Mouse (Mus musculus): ENCODE data around the gene Anxa6. TPM values are rescaled to one million over a fixed set of nuclear protein-coding genes. Genes with fewer than 3 reads are reported as not detected.

Anxa6 gene
- polyA plus RNA-seq, 1 experiment from 2014 or later, result 415 TPM

- H3K9ac ChIP-seq (ENCODE audit: low read length), result no peak overlapping the region
- H3K27me3 ChIP-seq (ENCODE audit: control insufficient read depth, insufficient read depth, low read depth, low read length), result no peaks in the 10 kb centered on the region
- peaks cover 69% of the 10 kb centered on the region for H3K36me3 ChIP-seq (ENCODE audit: control insufficient read depth, insufficient read depth, low read length)
- no peak for ATAC-seq (ENCODE audit: low read depth)
- no peaks in the 10 kb centered on the region for H3K4me1 ChIP-seq (replicated peaks; ENCODE audit: control insufficient read depth, insufficient read depth, low read length)
- no peak overlapping the region for H3K4me2 ChIP-seq (ENCODE audit: low read depth, low read length)
- no peaks in the 10 kb centered on the region for H3K9me3 ChIP-seq (ENCODE audit: control insufficient read depth, low read length)
- no peak overlapping the region for H3K4me3 ChIP-seq (ENCODE audit: low read length)
- H3K27ac ChIP-seq (ENCODE audit: low read length), result no peak overlapping the region
Observed at GRCm38 (mm10) chr11:54989920-54990319, 43.3 kb downstream of the Anxa6 start.

GRCm38 (mm10) chr11:54988754-54989349, 44.4 kb downstream of the Anxa6 start:
- 67% methylated on average over 8 of the region's 8 CpGs for WGBS

GRCm38 (mm10) chr11:54987974-54988373, 45.3 kb downstream of the Anxa6 start:
- peaks cover 64% of the 10 kb centered on the region for H3K36me3 ChIP-seq (ENCODE audit: control insufficient read depth, insufficient read depth, low read length)
- no peak for ATAC-seq (ENCODE audit: low read depth)
- no peak overlapping the region for H3K9ac ChIP-seq (ENCODE audit: low read length)
- H3K4me2 ChIP-seq (ENCODE audit: low read depth, low read length), result no peak overlapping the region
- H3K27me3 ChIP-seq (ENCODE audit: control insufficient read depth, insufficient read depth, low read depth, low read length), result no peaks in the 10 kb centered on the region
- WGBS, result 79% methylated on average over 1 of the region's 1 CpGs
- no peak overlapping the region for H3K4me3 ChIP-seq (ENCODE audit: low read length)
- no peaks in the 10 kb centered on the region for H3K9me3 ChIP-seq (ENCODE audit: control insufficient read depth, low read length)
- H3K4me1 ChIP-seq (replicated peaks; ENCODE audit: control insufficient read depth, insufficient read depth, low read length), result no peaks in the 10 kb centered on the region
- no peak overlapping the region for H3K27ac ChIP-seq (ENCODE audit: low read length)

More at GRCm38 (mm10) chr11:54988754-54989349, 44.4 kb downstream of the Anxa6 start:
- H3K27ac ChIP-seq (ENCODE audit: low read length), result no peak overlapping the region
- no peaks in the 10 kb centered on the region for H3K9me3 ChIP-seq (ENCODE audit: control insufficient read depth, low read length)
- H3K4me2 ChIP-seq (ENCODE audit: low read depth, low read length), result no peak overlapping the region
- H3K4me3 ChIP-seq (ENCODE audit: low read length), result no peak overlapping the region
- no peaks in the 10 kb centered on the region for H3K4me1 ChIP-seq (replicated peaks; ENCODE audit: control insufficient read depth, insufficient read depth, low read length)
- no peaks in the 10 kb centered on the region for H3K27me3 ChIP-seq (ENCODE audit: control insufficient read depth, insufficient read depth, low read depth, low read length)
- no peak overlapping the region for H3K9ac ChIP-seq (ENCODE audit: low read length)
- peaks cover 65% of the 10 kb centered on the region for H3K36me3 ChIP-seq (ENCODE audit: control insufficient read depth, insufficient read depth, low read length)
- no peak for ATAC-seq (ENCODE audit: low read depth)

GRCm38 (mm10) chr11:54985086-54985485, 48.2 kb downstream of the Anxa6 start:
- ATAC-seq (ENCODE audit: low read depth), result 0 out of 2 replicates have a peak, but pooled peaks have one; percentile 26
- no peak overlapping the region for H3K4me3 ChIP-seq (ENCODE audit: low read length)
- H3K9ac ChIP-seq (ENCODE audit: low read length), result no peak overlapping the region
- WGBS, result 75% methylated on average over 3 of the region's 3 CpGs
- peaks cover 67% of the 10 kb centered on the region for H3K36me3 ChIP-seq (ENCODE audit: control insufficient read depth, insufficient read depth, low read length)
- H3K4me1 ChIP-seq (replicated peaks; ENCODE audit: control insufficient read depth, insufficient read depth, low read length), result no peaks in the 10 kb centered on the region
- H3K9me3 ChIP-seq (ENCODE audit: control insufficient read depth, low read length), result no peaks in the 10 kb centered on the region
- no peak overlapping the region for H3K4me2 ChIP-seq (ENCODE audit: low read depth, low read length)
- H3K27me3 ChIP-seq (ENCODE audit: control insufficient read depth, insufficient read depth, low read depth, low read length), result no peaks in the 10 kb centered on the region
- no peak overlapping the region for H3K27ac ChIP-seq (ENCODE audit: low read length)

GRCm38 (mm10) chr11:54984581-54984980, 48.7 kb downstream of the Anxa6 start:
- Histone ChIP-seq H3K27me3 (ENCODE audit: control insufficient read depth, insufficient read depth, low read depth, low read length) (no peaks in the 10 kb centered on the region), H3K4me2 (ENCODE audit: low read depth, low read length) (no peak overlapping the region), H3K4me1 (replicated peaks; ENCODE audit: control insufficient read depth, insufficient read depth, low read length) (no peaks in the 10 kb centered on the region), H3K27ac (ENCODE audit: low read length) (no peak overlapping the region), H3K36me3 (ENCODE audit: control insufficient read depth, insufficient read depth, low read length) (peaks cover 66% of the 10 kb centered on the region), H3K4me3 (ENCODE audit: low read length) (no peak overlapping the region), H3K9me3 (ENCODE audit: control insufficient read depth, low read length) (no peaks in the 10 kb centered on the region), H3K9ac (ENCODE audit: low read length) (no peak overlapping the region)
- ATAC-seq (ENCODE audit: low read depth), result 0 out of 2 replicates have a peak, but pooled peaks have one; percentile 9
- 52% methylated on average over 4 of the region's 4 CpGs for whole genome bisulfite sequencing

GRCm38 (mm10) chr11:54984085-54984484, 49.2 kb downstream of the Anxa6 start:
- H3K4me3 ChIP-seq (ENCODE audit: low read length), result no peak overlapping the region
- no peak overlapping the region for H3K4me2 ChIP-seq (ENCODE audit: low read depth, low read length)
- H3K27me3 ChIP-seq (ENCODE audit: control insufficient read depth, insufficient read depth, low read depth, low read length), result no peaks in the 10 kb centered on the region
- no peak for ATAC-seq (ENCODE audit: low read depth)
- H3K9me3 ChIP-seq (ENCODE audit: control insufficient read depth, low read length), result no peaks in the 10 kb centered on the region
- no peaks in the 10 kb centered on the region for H3K4me1 ChIP-seq (replicated peaks; ENCODE audit: control insufficient read depth, insufficient read depth, low read length)
- H3K36me3 ChIP-seq (ENCODE audit: control insufficient read depth, insufficient read depth, low read length), result peaks cover 67% of the 10 kb centered on the region
- no peak overlapping the region for H3K27ac ChIP-seq (ENCODE audit: low read length)
- H3K9ac ChIP-seq (ENCODE audit: low read length), result no peak overlapping the region
- WGBS, result 0% methylated on average over 6 of the region's 6 CpGs

- ATAC-seq (ENCODE audit: low read depth), result no peak
- Histone ChIP-seq H3K27ac (ENCODE audit: low read length) (no peak overlapping the region), H3K27me3 (ENCODE audit: control insufficient read depth, insufficient read depth, low read depth, low read length) (no peaks in the 10 kb centered on the region), H3K9me3 (ENCODE audit: control insufficient read depth, low read length) (no peaks in the 10 kb centered on the region), H3K4me2 (ENCODE audit: low read depth, low read length) (no peak overlapping the region), H3K36me3 (ENCODE audit: control insufficient read depth, insufficient read depth, low read length) (peaks cover 59% of the 10 kb centered on the region), H3K4me3 (ENCODE audit: low read length) (no peak overlapping the region), H3K4me1 (replicated peaks; ENCODE audit: control insufficient read depth, insufficient read depth, low read length) (no peaks in the 10 kb centered on the region), H3K9ac (ENCODE audit: low read length) (no peak overlapping the region)
- WGBS, result 89% methylated on average over 6 of the region's 6 CpGs
Observed at GRCm38 (mm10) chr11:54982520-54982919, 50.7 kb downstream of the Anxa6 start.

- no peak overlapping the region for H3K27ac ChIP-seq (ENCODE audit: low read length)
- no peak overlapping the region for H3K4me2 ChIP-seq (ENCODE audit: low read depth, low read length)
- WGBS, result 92% methylated on average over 4 of the region's 4 CpGs
- H3K27me3 ChIP-seq (ENCODE audit: control insufficient read depth, insufficient read depth, low read depth, low read length), result no peaks in the 10 kb centered on the region
- no peak overlapping the region for H3K4me3 ChIP-seq (ENCODE audit: low read length)
- no peak overlapping the region for H3K9ac ChIP-seq (ENCODE audit: low read length)
- H3K9me3 ChIP-seq (ENCODE audit: control insufficient read depth, low read length), result no peaks in the 10 kb centered on the region
- no peaks in the 10 kb centered on the region for H3K4me1 ChIP-seq (replicated peaks; ENCODE audit: control insufficient read depth, insufficient read depth, low read length)
- no peak for ATAC-seq (ENCODE audit: low read depth)
- H3K36me3 ChIP-seq (ENCODE audit: control insufficient read depth, insufficient read depth, low read length), result peaks cover 52% of the 10 kb centered on the region
Observed at GRCm38 (mm10) chr11:54981630-54982029, 51.6 kb downstream of the Anxa6 start.

- Histone ChIP-seq H3K27me3 (ENCODE audit: control insufficient read depth, insufficient read depth, low read depth, low read length) (no peaks in the 10 kb centered on the region), H3K36me3 (ENCODE audit: control insufficient read depth, insufficient read depth, low read length) (peaks cover 27% of the 10 kb centered on the region), H3K9me3 (ENCODE audit: control insufficient read depth, low read length) (no peaks in the 10 kb centered on the region), H3K9ac (ENCODE audit: low read length) (no peak overlapping the region), H3K4me2 (ENCODE audit: low read depth, low read length) (no peak overlapping the region), H3K4me1 (replicated peaks; ENCODE audit: control insufficient read depth, insufficient read depth, low read length) (peaks cover 8% of the 10 kb centered on the region), H3K27ac (ENCODE audit: low read length) (no peak overlapping the region), H3K4me3 (ENCODE audit: low read length) (no peak overlapping the region)
- no peak for ATAC-seq (ENCODE audit: low read depth)
- 42% methylated on average over 6 of the region's 6 CpGs for WGBS
Observed at GRCm38 (mm10) chr11:54977385-54977937, 55.8 kb downstream of the Anxa6 start.

Measured in lung, embryonic 16.5 days (tissue).